Mouse (Mus musculus): ENCODE results near the gene Fam117a. TPM values are rescaled to one million over a fixed set of nuclear protein-coding genes. Genes with fewer than 3 reads are reported as not detected.

The Fam117a gene
- total RNA-seq, 2 experiments from 2014 or later, result 21.6 to 25.9 TPM

DNA sequence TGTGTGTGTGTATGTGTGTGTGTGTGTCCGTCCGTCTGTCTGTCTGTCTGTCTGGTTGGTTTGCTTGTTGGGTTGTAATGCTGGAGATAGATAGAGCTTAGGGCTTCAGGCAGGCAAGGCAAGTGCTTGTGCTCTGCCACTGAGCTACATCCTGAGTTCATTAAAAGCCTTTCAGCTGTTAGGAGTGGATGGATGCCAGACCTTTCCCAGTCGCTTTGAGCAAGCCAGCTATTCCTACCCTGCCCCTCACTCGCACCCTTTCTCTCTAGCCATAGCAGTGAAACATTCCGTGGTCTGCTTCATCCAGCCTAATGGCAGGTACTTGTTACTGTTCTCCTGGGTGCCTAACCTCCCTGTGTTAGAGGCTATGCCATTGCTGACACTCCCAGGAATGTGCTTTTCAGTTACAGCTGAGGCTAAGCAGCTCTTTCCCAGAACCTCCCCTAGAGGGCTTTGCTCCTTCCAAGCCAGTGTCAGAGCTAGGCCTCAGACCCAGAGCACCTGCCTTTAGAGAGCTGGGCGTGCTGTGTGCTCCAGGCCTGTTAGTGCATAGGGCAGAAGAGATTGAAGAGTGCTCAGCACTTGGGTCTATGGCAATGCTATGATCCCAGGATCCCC is 29.6 kb downstream of the Fam117a start:
- DNase-seq, result no peak

DNA sequence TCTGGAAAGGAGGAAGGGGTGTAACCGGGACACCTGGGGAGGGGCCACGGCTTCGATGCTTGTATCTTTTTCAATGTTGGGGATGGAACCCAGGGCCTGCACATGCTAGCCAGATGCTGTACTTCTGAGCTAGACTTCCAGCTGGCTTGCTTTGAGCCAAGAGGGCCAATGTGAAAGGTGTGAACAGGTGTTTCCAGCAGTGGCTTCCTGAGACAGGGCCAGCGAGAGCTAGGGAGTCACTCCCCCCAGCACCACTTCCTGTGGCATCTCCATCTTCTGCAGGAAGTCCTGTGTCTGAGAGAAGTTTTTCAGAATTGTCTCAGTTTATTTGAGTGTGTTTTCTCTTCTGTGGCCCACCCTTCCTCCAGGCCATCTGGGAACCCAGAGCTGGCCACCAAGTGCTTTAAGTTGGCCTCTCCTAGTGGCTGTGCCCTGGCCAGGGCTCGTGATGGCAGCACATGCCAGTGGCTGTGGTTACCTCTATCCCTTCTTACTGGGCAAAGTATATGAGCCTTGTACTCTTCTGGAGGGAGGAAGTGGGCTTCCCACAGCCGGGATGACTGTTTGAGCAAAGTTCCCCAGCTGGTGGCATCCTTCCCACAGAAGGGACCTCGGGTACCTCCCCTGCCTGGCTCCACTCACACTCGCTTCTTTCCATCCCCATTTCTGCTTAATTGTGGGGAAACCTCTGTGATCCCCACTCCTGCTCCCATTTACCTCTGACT is 30.4 kb downstream of the Fam117a start:
- DNase-seq, result no peak

DNA sequence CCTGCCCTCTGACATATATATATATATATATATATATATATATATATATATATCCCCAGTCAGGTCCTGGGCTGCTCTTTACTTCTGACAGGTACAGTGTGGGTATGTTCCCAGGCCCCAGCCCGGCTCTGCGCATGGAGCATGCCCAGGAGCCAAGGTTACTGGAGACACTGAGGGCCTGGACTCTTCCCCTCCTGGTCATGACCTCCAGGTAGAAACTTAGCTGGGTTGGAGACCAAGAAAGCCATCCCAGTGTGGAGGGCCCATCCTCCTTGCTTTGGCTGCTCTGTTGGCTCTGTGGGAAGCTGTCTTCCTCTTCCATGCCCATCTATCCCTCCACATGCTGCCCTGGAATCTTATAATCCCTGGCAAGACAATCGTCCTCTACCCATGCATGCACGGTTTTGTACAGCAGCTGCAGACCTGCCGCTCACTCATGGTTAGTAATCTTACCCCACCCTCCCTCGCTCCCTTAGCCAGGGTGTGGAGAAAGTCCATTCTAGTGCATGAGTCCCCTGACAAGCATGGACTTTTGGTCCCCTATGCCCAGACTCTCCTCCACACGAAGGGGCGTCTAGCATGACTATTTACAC is 31.5 kb downstream of the Fam117a start:
- DNase-seq, result no peak

DNA sequence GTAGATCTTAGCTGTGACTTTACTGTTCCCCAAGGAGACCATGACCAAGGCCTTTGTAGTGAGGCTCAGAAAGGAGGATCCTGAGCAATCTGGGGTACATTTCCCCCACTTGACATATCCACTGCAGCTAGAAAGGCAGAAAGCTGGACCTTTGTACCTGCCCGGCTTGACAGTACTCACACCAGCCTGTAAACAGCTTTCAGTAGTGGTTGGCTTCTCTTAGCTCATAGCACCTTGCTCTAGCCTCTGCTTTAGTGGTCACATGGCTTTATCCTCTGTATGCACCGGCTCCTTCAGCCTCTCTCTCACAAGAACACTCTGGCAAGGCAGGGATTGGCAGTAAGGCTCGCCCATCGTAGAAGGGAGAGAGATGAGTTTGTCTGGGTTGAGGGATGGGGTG is 32.1 kb downstream of the Fam117a start:
- no peak for DNase-seq

DNA sequence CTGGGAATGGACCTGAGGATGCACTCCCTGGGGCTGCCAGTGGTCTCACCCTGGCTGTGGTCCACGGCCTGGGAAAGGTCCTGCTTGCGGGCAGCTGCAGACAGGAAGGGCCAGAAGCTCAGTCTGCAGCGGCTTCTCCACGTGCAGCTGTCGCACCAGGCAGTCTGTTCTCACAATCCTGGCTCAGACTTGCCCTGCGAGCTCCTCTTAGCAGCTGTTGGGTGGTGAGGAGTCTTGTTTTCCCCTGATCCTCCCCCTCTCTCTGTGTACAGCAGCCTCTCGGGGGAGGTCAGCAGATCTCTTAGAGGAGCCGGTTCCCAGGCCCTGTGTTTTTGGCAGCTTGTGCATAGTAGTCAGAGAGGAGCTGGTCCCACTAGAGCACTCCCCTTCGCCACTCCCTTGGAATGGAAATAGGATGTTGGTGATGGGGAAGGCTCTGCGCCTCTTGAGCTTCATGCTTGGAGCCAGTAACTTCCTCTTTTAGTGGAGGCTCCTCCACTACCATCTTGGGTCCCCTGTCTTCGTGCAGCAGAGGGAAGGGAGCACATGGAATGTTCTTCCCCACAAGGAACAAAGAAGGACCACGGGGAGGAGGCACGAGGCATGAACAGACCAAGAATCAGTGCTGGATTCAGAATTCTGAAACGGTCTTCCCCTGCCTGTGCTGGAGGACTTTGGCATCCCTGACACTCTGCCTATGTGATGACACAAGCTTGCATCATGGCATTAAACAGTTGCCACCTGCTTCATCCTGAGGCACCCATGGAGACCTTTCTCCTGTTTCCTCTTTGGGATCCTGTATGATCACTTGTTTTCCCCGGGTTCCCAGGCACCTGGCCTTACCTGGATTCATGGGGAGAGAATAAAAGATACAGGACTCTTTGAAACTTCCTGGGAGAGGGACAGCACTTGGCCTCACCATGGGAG is 33.4 kb downstream of the Fam117a start:
- DNase-seq, result no peak

DNA sequence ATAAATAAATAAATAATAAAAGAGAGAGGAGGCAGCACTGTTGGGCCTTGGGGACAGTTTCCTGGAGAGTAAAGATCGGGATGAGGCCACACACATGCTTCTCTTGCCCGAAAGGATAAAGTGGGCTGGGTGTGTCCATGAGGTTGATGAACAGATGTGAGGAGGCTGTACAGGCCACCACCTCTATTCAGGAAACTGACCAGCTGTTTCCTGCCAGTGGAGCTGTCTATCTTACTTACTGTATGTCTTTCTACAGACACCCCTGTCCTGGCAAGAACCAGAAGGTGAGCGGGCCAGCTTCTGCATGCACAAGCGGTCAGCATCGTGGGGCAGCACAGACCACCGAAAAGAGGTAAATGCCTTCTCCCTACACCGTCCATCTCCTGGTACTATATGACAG is 34.4 kb downstream of the Fam117a start:
- no peak for DNase-seq

DNA sequence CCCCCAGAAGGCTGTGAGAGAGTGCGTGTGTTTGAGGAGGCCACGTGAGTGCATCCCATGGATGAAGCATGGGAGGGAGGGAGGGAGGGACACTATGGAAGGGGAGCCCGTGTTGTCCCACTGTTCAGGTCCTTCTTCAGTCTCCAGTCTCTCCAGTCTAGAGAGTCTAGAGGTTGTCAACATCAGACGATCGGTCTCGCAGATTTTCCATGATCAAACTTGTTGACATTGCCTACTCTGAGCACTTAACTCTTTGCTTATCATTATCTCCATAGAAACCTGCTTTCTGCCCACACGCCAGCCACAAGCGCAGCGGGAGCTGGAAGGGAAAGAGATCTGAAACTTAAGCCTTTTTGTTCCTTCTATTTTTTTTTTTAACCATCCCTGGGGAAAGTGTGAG is 42.1 kb downstream of the Fam117a start:
- DNase-seq, result no peak

DNA sequence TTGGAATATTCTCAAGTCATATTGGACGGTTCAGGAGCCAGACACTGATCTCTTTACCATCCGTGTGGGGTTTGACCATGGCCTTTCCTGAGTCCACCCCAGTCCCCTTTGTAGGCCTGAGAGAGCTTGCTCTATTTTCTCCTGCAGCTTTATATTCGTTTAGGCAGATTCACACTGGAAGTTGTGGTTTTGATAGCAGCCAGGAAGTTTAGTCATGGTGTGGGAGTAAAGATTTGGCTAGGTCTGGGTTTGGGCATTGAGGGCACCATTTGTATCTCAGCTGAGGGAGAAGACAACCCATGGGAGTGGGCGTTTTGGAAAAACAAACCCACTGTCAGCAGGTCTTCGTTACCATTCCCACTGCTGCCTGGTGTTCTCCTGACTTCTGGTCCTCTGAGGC is 42.7 kb downstream of the Fam117a start:
- no peak for DNase-seq

DNA sequence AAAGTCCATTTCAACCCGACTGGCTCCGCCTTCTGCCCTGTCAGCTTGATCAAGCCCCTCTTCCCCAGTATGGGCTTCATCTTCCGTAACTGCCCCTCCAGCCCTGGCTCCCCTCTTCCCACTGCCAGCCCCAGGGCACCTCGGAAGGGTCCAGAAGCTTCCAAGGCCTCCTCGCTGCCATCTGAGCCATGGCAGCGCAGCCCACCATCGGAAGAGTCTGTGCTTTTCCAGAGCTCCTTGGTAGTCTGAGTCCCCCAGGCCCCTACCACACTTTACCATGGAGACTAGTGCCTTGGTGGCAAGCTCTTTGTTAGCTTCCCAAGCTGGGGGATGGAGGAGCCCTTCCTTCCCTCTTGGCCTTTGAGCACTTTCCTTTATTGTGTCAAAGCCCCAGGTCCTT is 43.9 kb downstream of the Fam117a start:
- DNase-seq, result no peak

DNA sequence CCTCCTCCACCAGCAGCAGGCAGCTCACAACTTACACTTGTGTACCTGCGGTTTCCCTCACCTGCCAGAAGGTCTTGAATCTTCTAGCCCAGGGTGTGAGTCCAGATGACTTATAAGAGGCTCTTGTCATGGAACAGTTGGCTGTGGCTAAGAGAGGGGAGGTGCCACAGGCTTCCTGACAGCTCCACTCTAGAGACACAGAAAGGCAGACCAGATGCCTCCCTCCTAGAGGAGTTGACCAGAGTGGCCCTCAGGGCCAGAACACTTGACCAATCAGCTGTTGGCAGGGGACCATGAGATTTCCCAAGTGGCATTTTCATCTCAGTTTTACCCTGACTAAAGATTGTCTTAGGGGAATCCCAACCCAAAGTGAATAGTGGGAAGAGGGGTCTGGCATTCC is 44.3 kb downstream of the Fam117a start:
- DNase-seq, result no peak

DNA sequence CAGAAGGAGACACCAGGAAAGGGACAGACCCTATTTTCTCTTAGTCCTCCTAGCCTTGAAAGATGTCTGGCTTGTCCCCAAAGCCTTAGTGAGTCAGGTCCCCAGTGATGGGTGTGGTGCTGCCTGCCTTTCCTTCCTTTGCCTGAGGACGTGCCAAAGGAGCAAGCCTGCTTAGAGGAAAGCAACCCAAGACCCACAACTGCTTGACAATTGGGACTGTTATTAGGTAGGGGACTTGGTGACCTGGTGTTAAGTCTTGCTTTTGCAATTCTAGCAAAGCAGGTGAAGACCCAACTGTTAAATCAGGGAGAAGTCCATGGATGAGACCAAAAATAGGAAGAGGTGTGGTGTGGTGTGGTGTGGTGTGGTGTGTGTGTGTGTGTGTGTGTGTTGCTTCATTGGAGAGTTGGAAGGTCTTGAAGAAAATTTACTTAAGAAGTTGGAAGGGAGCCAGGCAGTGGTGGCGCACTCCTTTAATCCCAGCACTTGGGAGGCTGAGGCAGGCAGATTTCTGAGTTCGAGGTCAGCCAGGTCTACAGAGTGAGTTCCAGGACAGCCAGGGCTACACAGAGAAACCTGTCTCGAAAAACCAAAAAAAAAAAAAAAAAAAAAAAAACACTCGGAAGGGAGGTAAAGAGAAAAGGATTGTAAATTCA is 46.6 kb downstream of the Fam117a start:
- DNase-seq, result no peak

DNA sequence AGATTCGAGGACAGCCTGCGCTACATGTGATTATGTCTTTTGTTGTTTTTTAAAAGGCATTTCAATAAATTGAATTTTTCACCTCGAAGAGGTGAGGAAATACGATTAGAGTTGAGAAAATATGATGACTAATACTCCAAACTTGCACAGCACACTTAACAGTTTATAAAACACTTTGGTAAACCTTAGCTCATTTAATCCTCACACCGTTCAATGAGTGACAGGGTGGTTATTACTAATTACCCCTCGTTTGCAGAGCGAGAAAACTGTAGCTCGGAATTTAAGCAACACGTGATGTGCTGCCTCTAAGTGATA is 47.1 kb downstream of the Fam117a start:
- DNase-seq, result no peak

DNA sequence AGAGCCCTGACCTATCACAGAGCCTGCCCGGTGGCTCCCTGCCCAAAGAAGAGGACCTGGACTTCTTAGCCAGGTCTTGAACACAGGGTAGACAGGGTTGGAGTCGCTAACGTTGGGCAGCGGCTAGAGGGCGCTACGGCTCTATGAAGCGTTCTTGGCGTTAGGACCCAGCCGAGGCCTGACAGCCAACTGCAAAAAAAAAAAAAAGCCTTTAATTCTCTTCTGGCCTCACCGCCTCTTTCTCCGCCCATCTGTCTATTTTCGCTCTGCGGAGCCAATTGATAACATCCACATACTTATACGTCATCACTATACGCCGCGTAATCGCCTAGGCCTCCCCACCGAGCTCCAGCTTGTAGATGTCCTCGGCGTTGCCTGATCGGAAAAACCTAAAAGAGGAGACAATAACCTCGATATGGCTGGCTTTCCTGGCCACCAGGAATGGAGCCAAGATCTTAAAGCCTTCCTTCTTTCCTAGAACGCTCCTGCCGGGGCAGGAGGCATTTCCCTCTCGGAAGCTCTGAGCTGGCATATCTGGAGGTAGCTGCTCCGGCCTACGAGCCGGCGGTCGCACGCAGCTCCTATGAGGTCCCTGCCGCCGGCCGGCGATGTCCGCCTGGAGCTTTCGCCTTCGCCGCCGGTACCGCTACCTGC is 47.6 kb downstream of the Fam117a start, which contains the start of gene Slc35b1:
Gene Slc35b1, plus strand, starts transcription at position 374 of the 654 bp plus-strand sequence.
- DNase-seq, result peak; percentile 91

DNA sequence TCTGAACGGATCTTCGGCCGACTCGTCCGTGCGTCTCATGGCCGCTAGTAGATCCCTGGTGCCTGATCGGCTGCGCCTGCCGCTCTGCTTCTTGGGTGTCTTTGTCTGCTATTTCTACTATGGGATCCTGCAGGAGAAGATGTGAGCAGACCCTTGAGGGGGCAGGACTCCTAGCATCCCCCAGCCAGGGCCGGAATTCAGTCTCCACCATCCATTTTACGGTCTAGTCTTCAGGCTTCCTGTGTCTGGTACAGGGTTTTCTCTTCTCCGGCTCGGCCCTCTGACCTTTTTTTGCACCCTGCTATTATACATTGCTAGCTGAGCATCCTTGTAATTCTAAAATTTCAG is 48.1 kb downstream of the Fam117a start:
- no peak for DNase-seq

DNA sequence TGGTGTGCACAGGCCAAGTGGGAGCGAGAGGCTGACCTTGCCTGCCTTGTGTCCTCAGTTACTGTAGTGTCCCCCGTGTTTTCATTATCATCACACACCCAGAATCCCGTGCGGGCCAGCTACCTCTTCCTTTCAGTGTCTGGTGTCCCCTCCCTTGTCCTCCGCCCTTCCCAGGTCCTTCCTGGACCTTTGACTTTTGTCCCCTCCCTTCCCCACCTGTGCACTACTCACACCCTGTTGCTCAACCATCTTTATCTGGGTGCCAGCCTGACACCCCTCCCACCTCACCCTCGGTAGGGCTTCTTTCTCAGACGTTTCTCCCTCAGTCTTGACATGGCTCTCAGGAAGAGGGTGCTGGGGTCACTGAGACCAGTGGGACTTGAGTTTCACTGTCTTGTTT is 50.5 kb downstream of the Fam117a start:
- no peak for DNase-seq

DNA sequence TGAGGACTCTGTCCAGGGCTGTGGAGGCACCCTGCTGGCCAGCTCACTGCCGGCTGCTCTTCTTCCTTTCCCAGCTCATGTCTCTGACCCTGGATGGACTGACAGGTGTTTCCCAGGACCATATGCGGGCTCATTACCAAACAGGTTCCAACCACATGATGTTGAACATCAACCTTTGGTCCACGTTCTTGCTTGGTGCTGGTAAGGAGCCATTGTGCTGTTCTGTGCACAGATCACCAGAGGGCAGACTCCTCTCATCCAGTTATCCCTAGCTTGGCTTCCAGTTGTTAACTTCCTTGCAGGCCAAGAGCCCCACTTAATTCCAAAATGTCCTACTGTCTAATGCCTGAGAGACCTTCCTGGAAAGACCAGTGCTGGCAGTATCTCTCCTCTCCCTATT is 52.2 kb downstream of the Fam117a start:
- no peak for DNase-seq

DNA sequence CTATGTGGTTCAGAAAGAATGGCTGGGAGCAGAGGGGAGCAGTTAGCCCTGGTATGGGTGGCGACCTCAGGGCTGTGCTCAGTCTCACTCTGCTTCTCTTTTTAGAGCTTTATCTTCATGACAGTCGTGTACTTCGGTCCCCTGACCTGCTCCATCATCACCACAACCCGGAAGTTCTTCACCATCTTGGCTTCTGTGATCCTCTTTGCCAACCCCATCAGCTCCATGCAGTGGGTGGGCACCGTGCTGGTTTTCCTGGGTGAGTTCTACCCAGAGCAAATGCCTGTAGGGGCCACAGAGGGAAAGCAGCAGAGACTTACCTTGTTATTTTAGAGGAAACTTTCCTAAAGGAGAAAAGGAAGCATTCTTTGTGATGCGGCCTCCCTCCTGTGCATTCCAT is 53.6 kb downstream of the Fam117a start:
- DNase-seq, result no peak

DNA sequence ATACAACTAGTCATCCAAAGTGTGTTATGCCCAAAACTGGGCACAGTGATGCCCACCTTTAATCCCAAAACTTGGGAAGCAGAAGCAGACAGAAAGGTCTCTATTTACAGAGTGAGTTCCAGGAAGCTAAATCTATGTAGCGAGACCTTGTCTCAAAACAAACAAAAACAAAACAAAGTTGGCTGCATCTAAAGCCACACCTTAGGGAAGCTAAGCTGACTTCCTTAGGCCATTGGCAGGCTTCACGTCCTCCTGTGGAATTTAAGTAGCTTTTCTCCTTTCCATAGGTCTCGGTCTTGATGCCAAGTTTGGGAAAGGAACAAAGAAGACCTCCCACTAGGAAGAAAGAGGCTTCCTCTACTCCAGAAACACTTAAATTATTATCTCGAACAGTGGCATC is 54.4 kb downstream of the Fam117a start:
- DNase-seq, result no peak

DNA sequence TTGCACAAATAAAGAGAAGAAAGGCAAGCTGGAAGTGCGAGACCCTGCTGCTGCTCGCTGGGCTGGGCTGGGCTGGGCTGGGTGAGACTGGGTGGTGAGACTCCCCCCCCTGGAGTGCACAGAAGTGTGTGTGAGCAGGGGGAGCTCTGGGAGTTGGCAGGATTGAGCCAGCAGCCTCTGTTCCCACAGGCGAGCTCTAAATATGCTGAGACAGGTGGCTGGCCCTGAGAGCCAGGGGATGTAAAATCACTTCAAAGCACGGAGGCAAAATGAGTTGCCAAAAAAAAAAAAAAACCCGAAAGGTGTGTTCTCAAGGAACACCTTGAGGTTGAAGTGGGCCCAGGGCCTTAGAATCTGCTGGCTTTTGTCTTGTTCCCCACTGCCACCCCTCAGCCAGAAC is 54.9 kb downstream of the Fam117a start:
- DNase-seq, result no peak

DNA sequence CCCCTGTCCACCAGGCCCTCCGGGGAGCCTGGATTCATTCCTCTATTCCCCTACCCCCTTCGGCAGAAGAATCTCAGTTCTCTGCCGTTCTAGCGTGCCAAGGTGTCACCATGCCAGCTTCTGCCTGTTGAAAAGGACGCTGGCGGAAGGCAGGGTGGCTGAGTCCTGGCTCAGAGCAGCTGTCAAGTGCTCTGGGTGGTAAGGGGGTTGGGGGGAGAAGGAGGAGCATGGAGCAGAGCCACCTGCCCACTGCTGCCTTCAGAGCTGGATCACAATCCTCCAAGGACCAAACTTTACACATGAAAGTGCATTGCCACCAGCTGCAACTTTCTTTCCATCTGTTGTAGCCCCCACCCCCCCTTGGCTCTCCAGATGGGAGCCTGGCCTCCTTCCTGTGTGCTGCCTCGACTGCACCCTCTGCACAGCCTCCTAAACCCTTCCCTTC is 55.4 kb downstream of the Fam117a start:
- peak; percentile 59 for DNase-seq

DNA sequence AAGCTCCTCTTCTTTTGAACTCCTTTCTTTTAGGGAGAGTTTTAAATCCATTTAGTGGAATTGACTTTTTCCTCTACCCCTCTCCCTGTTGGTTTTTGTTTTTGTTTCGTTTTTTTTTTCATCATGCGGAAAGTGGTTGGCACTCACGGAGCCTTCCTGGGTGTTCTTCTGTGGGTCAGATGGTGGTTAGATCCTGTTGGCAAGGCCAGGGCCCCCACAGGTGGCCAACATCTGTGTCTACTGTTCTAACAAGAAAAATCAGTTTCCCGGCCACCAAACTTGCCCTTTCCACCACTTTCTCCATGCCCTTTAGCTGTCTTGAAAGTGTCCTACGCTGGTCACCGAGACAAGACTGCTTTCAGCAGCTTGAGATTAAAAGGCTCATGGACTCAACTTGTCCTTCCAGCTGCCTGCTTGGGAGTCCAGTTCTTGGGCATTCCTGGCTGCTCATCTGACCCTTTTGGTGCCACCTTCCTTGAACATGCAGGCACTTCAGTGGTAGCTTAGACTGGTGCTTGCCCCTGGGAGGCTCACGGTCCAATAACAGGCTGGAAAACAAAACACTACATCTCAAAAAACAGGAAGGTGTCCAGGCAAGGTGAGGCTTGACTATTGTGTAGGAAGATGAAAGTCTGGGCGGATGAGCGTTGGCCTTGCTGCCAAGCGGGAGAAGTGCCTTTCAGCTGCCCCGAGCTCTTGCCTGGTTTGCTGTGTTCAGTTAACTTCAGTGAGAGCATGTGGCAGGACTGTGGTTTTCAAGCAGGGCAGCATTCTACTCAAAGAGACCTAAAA is 56.1 kb downstream of the Fam117a start:
- no peak for DNase-seq
